Mouse (Mus musculus): ENCODE data around the gene Crybg3. TPM values are rescaled to one million over a fixed set of nuclear protein-coding genes. Genes with fewer than 3 reads are reported as not detected.

Gene Crybg3
- polyA plus RNA-seq, 1 experiment: 3.3 TPM

DNA sequence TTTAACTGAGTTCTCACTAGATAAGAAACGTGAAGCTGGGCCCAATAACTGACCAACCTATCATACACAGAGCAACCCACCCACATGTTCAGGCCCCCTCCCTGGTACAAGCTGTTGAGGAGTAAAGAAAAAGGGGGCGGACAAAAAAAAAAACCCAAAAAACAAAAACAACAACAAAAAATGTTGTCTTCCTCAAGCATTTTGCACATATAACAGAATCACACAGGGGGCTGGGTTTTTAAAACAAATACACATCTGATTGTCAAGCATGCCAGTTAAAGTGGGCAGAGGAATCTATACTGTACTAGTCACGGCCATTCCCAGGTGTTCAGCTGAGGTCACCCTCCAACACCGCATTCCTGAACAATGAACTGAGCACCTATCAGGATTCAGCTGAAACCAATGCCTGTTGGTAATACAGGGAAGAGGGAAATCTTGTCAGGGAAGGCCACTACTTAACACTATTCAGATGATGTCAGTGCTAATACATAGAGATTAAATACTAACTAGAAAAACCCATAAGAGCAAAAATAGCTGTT, 15.0 kb downstream of the Crybg3 start:
- WGBS: 91% methylated on average over 4 of the region's 4 CpGs
- DNase-seq (ENCODE audit: low read depth, low spot score): no peak

DNA sequence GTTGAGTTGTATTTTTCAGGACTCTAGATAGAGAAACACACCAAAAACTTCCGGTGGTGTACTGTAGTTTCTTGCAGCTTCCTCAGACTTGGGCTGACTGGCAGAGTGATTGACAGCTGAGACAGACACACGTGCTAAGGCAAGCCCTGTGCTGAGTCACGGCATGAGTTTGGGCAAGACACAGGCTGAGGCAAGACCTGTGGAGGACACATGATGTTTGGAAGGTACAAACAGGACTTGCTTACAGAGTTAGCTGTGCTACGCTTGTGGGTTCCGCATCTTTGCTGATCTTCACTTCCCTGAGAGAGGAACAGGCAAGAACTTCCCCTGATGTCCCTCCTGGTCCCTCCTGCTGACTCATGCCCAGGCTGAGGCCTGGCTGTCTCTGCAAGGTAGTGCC, 17.3 kb downstream of the Crybg3 start:
- WGBS: 86% methylated on average over 5 of the region's 5 CpGs
- DNase-seq (ENCODE audit: low read depth, low spot score): no peak

DNA sequence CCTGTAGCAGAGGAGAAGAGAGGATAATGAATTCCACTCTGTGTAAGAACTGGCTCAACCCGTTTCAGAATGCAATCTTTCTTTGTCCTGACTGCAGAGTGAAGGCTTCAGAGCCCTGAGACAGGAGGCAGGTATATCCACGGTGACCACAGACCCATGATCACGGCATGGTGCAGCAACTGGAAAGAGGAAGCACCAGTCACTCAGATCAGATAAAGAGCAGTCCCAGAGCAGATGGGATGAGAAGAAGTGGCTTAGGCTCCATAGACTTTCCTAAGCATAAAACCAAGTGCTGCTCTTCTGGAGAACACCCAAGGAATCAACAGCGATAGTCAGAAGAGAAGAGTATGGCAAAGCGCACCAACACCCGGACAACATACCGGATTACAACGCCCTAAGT, 21.5 kb downstream of the Crybg3 start:
- 79% methylated on average over 8 of the region's 8 CpGs for WGBS
- DNase-seq (ENCODE audit: low read depth, low spot score): no peak

DNA sequence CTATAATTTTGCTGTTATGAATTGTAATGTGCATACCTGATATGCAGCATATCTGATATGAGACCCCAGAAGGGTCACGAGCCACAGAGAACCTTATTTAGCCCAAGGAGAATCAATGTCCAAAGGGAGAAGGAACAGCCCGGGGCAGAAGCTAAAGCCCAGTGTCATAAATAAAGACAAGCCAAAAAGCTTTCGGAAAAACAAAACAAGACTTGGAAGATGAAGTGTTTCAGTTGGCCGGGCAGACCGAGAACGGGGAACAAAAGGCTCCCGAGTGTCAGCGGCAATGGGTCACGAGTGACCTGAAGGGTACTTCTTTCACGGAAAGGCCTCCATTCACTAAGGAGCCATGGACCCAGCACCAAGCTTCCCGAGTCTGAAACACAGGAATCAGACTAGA, 26.8 kb downstream of the Crybg3 start:
- no peak for DNase-seq (ENCODE audit: low read depth, low spot score)
- WGBS: 77% methylated on average over 11 of the region's 11 CpGs

DNA sequence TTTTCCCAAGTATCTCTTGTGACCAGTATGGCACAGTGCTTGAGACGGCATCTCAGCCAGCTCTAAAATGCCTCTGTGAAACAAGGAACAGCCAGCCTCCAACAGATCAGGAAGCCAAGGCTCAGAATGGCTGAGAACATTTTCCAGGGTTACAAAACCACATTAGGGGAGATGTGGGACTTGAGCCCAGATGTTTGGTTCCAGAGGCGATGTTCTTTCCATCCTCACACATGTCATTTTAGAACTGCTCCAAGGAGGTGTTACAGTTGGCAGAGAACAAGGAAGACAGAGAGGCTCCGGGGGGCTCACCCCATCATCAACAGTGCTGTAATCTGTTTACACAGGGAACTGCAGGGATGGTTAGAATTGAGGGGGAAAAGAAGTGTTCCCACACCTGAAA, 28.1 kb downstream of the Crybg3 start:
- WGBS: 65% methylated on average over 3 of the region's 3 CpGs
- no peak for DNase-seq (ENCODE audit: low read depth, low spot score)

DNA sequence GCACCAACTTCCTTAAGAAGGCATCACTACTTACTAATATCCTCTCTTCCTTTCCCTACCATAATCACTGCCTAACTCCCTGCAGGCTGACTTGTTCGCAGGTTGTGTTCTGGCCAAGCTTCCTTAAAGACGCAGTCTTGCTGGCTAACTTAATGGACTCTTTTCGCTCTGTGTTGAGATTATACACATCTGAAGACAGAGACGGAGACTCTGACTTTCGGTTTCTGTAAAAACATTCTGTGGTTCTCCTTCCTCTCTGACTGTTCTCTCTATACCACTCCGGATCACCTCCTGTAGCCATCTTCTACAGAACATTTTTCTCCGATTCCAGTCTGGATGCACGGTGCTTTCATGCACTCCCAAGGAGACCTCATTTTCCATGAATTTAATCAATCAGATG, 30.0 kb downstream of the Crybg3 start:
- no peak for DNase-seq (ENCODE audit: low read depth, low spot score)
- 86% methylated on average over 8 of the region's 8 CpGs for WGBS

DNA sequence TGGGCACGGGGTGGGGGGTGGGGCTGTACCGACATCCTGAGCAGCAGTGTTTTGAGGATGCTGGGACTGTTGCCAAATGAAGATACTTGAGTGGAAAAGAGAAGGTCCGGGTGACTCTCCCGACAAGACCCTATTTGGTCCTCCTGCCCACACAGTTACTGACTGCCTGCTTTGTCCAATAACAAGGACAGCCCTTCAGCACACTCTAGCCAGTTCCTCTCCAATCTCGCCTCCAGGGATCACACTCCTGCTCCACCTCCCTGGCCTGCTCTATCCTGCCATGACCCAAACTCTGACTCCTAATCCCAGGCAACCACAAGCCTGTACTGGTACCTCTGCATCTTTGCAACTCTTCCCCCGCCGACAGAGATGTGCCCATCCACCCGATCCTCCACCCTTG, 30.9 kb downstream of the Crybg3 start:
- 72% methylated on average over 8 of the region's 8 CpGs for WGBS
- DNase-seq (ENCODE audit: low read depth, low spot score): no peak

DNA sequence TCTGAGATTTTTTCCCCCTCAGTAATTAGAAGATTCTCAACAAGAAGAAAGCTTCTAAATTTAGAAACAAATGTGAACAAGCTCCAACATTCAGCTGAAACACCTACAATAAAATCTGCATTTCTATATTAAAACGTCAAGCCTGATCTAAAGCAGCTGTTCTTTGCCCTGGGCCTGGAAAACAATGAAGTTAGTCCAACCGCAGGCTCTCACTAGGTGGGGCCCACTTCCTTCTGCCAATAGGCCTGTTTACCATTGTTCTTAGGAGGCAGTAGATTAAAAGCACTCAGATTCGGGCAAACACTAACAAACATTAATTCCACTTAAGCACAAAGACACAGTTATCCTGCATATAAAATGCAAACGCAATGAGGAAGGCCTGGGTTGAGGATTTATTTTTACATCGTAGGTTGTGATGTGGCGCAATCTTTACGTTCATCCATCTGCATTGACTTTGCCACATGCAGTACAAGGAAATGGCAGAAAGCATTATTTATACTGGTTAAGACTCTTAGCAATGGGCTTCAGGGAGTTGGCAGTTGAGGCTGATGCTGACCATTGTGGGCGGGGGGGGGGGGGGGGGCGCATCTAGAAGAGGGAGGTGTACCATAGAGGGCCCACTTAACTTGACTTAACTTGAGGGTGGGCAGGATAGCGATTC, 32.9 kb downstream of the Crybg3 start:
- WGBS: 43% methylated on average over 10 of the region's 10 CpGs
- DNase-seq (ENCODE audit: low read depth, low spot score): no peak

DNA sequence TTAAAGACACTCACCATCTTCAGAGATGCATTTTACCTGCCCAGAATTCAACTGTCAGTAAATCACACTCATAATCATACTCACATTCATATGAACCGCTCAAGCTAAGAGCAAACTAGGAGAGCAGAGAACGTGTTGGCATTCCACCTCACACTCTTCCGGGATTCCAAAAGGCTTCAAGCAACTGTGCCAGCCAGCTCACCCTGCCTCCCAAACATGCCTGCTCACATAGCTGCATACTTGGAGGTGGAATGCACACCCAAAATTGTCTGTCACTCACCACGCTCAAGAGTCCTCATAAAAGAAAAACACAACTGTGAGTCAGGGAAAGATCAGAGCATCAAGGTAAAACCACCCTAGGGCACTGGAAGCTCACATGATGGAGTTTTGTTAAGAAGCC, 34.3 kb downstream of the Crybg3 start:
- WGBS: 91% methylated on average over 4 of the region's 4 CpGs
- no peak for DNase-seq (ENCODE audit: low read depth, low spot score)

DNA sequence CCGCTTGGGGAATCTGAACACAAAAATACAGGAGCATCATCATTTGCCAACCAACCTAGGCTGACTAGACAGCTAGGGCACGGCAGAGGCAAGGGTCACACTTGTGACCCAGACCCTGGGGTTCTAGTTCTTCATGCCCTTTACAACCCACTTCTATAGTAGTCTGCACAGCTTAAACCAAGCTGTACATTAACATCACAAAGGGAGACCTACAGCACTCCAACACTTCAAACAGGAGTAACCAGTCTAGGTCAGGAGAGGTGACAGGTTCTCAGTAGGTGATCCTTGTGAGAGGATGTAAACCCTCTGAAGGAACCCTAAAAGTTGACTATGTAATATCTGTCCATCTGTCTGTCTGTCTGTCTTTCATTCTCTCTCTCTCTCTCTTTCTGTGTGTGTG, 35.1 kb downstream of the Crybg3 start:
- 94% methylated on average over 2 of the region's 2 CpGs for WGBS
- DNase-seq (ENCODE audit: low read depth, low spot score): no peak

DNA sequence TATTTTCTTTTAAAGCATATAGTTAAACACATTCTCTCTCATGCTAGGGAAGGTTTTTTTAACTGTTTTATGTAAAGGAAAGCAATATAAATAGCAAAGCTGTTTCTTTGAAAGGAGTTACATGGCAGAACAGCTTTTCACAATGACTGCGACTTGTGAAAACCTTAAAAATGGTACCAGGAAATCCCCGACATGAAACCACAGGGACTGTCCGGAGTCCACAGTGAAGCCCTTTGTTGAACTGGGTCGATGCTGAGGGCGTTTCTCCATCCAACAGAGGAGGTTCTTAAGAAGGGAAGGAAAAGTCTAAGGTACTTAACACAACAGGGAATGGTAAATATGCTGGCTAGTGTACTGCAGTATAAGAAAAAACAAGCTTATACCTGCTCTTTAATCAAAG, 36.8 kb downstream of the Crybg3 start:
- 74% methylated on average over 5 of the region's 5 CpGs for WGBS
- DNase-seq (ENCODE audit: low read depth, low spot score): no peak

DNA sequence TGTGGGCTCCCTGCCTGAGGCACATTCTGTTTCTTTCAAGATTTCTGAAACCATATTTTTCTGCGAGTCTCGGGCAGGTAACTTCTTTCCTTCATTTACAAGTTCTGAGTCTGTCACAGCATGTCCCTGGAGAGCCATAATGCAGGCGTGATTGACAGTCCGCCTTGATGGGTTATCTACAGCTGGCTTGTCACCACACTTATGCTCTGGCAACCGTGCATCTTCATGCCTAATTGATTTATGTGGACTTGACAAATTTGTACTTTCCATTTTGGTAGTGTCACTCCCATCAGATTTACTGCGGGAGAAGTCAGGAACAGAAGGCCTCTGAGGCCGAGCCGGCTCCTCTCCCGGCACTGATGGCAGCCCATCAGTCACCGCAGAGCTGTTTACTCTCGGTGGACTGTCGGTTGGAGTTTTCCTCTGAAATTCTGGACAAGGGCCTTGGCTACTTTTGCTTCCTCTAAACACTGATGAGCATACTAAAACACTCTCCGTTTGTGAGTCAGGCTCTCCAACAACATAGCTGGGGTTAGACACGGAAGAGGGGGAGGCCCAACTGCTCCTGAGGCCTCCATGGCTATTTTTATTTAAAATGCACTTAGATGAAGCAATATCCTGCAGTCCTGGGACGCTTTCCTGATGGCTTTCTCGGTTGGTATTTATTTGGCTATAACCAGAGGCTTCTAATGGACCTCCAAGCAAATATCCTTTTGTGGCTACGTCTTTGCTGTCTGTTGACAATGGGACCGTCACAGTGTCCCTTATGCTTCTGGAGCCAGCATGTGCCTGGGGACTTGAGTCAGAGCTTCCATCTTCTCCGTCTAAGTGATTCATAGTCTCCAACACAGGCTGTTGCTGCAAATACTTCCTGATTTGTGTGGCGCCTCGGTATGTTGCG, 41.2 kb downstream of the Crybg3 start:
- no peak for DNase-seq (ENCODE audit: low read depth, low spot score)
- 57% methylated on average over 22 of the region's 22 CpGs for WGBS

DNA sequence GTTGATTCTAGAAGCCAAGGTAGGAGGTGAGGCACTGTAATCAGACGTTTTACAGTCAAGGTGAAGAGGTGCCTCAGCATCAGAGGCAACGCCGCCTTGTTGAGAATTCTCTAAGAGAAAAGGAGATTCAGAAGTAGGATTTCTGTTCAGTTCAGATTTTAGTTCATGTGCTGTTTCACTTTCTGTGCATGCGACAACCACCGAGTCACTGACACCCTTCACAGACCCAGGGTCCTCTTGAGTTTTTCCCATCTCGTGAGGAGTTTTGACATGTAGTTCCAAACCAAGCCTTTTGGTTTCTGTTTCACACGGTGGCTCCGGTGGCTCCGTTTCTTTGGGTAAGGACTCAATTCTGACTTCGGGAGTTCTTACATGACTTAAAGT, 41.9 kb downstream of the Crybg3 start:
- WGBS: 81% methylated on average over 10 of the region's 10 CpGs
- no peak for DNase-seq (ENCODE audit: low read depth, low spot score)

DNA sequence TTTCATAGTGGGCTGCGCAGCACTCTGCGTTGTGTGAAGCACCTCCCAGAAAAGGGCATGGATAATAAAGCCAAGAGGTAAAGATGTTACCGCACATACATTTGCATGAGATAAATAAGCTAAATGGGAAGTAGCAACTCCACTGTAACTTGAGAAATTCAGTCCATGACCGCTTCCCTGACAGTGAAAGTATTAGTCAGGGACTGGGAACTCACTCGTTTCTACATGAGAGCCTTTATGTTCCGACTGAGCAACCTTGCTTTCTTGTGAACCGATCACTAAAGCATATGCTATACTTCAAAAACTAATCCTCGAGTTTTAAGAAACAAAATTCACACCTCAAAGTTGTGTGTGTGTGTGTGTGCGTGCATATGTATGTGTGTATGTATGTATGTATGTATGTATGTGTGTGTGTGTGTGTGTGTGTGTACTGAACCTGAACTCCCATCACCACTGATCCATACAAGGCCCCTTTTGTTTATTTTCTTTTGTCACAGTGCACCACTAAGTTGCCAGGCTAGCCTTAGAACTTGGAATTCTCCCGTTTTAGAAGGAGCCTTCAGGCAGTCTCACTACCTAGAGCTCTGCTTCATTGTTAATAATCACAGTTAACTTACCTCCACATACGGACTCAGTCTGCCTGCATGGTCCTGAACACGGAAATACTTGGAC, 47.2 kb downstream of the Crybg3 start:
- WGBS: 83% methylated on average over 12 of the region's 12 CpGs
- DNase-seq (ENCODE audit: low read depth, low spot score): no peak

DNA sequence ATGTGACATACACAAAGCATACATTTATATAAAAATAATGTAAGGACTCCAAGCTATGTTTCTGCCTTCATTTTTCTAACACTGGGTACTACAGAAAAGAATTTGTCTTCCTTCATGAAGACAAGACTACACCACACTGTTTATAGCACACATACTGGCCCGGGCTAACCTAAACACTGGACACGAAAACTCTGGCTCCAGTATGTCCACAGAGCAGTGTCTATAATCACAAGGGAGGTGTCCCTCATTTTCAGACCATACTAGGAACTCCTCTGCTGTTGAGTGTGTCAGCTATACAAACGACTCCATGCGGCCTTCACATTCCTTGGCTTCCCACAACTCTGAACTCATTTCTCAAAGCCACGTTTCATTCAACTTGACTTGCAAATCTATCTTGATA, 49.3 kb downstream of the Crybg3 start:
- no peak for DNase-seq (ENCODE audit: low read depth, low spot score)
- 75% methylated on average over 5 of the region's 5 CpGs for WGBS

DNA sequence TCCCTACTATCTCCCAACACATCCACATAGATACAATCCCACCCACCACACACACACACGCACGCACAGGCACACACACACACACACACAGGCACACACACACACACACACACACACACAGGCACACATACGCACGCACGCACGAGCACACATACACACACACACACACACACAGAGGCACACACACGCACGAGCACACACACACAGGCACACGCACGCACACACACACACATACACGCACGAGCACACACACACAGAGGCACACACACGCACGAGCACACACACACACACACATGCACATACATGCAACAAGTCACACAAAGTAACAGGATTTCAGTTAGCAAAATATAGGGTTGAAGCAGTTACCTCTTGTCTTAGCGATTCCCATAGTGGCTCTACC, 51.1 kb downstream of the Crybg3 start:
- DNase-seq (ENCODE audit: low read depth, low spot score): no peak
- WGBS: 86% methylated on average over 15 of the region's 15 CpGs

DNA sequence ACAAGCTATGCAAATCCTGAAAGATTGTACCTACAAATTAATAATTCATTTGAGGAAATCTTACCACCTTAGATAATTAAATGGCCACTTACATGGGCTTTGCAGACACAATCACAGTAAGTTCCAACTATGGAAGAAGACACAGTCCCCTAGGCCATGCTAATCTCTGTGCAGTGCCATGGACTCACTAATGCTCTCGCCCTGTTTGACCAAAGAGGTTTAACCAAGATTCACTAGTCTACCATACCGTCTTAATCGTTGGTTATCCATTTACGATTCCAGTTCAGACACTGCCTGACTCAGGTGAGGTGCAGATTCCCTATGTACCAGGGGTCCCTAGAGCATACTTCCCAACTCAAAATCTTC, 52.2 kb downstream of the Crybg3 start:
- 88% methylated on average over 4 of the region's 4 CpGs for whole genome bisulfite sequencing
- no peak for DNase-seq (ENCODE audit: low read depth, low spot score)

DNA sequence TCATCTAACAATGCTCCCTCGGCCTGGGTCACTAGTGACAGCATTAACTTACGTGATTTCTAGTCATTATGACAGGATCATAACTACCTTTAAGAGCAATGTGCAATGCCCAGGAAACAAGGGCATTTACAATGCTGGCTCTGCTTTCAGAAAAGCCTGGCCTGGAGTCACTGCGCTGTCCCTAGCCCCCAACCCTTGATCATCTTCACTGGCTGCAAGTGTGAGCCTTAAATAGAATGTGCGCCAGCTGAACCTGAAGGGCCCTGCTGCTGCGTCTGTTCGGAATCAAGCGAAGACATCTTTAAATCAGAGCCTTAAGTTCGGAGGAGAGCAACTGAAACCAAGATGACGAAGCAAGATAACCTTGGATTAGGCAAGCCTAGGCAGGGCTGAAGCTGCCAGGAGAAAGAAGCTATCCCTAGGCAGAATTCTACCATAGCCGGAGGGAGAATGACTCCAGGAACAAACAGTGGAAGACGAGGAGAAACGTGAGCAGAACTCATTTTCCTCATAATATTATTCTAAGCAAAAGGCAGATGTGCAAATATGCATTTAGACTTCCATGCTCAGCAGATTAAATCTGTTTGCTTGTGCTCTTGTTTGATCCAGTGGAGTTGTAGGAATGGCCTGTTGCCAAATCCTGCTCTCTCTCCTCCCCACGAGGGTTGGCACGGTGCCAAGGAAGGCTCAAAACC, 52.7 kb downstream of the Crybg3 start:
- no peak for DNase-seq (ENCODE audit: low read depth, low spot score)
- WGBS: 57% methylated on average over 14 of the region's 14 CpGs

DNA sequence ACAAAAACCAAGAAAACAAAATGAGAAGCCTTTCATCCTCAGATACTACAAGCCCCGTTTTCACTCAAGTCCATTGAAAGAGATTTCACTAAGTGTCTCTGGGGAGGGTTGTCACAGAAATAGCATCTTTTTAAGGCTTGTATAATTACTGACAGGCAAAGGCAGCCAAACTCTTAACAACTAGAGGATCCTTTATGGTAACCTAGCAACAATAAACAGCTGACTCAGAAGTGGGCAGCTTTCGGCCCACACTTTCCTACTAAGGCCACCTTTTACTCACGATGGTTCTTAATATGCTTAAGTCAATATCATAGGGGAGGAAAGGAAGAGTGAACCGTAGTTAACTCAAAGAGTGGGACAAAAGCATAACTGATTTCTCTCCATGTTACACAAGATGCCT, 53.3 kb downstream of the Crybg3 start:
- WGBS: 68% methylated on average over 4 of the region's 4 CpGs
- DNase-seq (ENCODE audit: low read depth, low spot score): no peak

DNA sequence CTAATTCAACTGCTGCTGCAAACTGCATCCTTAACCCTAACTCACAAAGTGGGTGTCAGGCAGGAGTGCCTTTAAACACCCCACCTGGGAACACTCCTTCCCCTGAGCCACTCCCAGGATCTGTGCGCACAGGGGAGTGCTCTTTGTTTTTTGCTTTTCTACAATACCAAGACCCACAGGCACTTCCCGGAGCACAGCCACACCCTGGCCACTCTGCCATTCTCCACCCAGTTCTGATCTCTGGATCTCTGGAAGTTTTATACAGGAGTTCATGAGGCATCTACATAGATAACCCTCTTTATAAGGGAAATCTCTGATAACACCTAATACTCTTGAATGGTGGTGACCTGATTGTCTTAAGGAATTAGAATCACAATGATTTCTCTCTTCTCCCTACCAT, 55.4 kb downstream of the Crybg3 start:
- 33% methylated on average over 2 of the region's 2 CpGs for WGBS
- no peak for DNase-seq (ENCODE audit: low read depth, low spot score)
